Mouse (Mus musculus): ENCODE results near the gene Gdpd4.

DNA sequence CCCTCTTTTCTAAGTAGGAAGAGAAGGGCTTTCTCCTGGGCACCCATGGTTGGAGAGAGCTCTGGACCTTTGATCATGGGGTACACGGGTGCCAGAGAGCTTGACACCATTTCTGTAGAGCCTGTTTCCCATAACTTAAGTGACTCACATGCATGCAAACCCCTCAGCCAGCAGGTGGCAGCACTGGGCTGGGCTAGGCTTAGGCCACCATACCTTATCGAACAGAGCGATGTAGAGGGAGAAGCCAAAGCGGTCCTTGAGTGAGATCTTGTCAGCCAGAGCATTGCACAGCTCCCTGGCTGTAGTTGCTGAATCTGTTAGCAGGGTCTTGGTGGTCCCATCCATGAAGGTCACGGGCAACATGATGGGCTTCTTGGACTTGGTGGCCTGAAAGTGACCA, 151.9 kb downstream of the Gdpd4 start:
- TF ChIP-seq MYOG (IDR thresholded peaks at IDR 0.05; ENCODE audit: control insufficient read depth in 1 of 3, insufficient read depth in 1 of 3, insufficient read length in 2 of 3, low read depth in 2 of 3) = no peak
- no peak for TF ChIP-seq POLR2A (IDR thresholded peaks at IDR 0.05; ENCODE audit: insufficient read length, low read depth)
- TF ChIP-seq MAX (IDR thresholded peaks at IDR 0.05; ENCODE audit: low read depth) = no peak
- TF ChIP-seq USF1 (IDR thresholded peaks at IDR 0.05; ENCODE audit: low read depth) = no peak
- no peak for TF ChIP-seq POLR2AphosphoS2 (IDR thresholded peaks at IDR 0.05; ENCODE audit: insufficient read length, low read depth)
- TF ChIP-seq TCF3 (IDR thresholded peaks at IDR 0.05; ENCODE audit: insufficient read length, low read depth) = no peak
- TF ChIP-seq REST (IDR thresholded peaks at IDR 0.05; ENCODE audit: insufficient read depth, insufficient read length) = no peak
- no peak for TF ChIP-seq MYOD1 (IDR thresholded peaks at IDR 0.05; ENCODE audit: control insufficient read depth in 1 of 3, insufficient read length in 2 of 3, low read depth in 2 of 3)
- no peak for TF ChIP-seq TCF12 (IDR thresholded peaks at IDR 0.05; ENCODE audit: insufficient read depth, poor library complexity, severe bottlenecking)
